Mouse (Mus musculus) heart, embryonic 13.5 days (tissue): ENCODE data around the gene Apoc4. TPM values are rescaled to one million over a fixed set of nuclear protein-coding genes. Genes with fewer than 3 reads are reported as not detected.

ENCODE experiments used
- ATAC-seq: fragments of 200-750 bp; cut with Nextera tagmentation; 2 replicates; pipeline ENCODE4 v1.8.0; 2017; ENCODE audit warnings: moderate TSS enrichment; ENCODE audit not compliant: insufficient number of reproducible peaks, low FRiP score, low TSS enrichment; ENCODE audit errors: extremely low read depth
- H3K27ac ChIP-seq: fragments of 300-500 bp; sonication (generic); replicated peaks from 2 replicates; pipeline ENCODE4 v1.5.1; 2015; ENCODE audit warnings: moderate library complexity, mild to moderate bottlenecking, inconsistent platforms
- H3K27me3 ChIP-seq: fragments of 300-500 bp; sonication (generic); replicated peaks from 2 replicates; pipeline ENCODE4 v1.6.1; 2015; ENCODE audit warnings: mild to moderate bottlenecking, inconsistent platforms
- H3K36me3 ChIP-seq: fragments of 300-500 bp; sonication (generic); 2 replicates; pipeline ENCODE4 v1.6.1; 2015; ENCODE audit warnings: mild to moderate bottlenecking, inconsistent platforms
- H3K4me1 ChIP-seq: fragments of 300-500 bp; sonication (generic); 2 replicates; pipeline ENCODE4 v1.6.1; 2015; ENCODE audit warnings: inconsistent platforms
- H3K4me2 ChIP-seq: fragments of 300-500 bp; sonication (generic); 2 replicates; pipeline ENCODE4 v1.6.1; 2015; ENCODE audit warnings: inconsistent platforms, mild to moderate bottlenecking, moderate library complexity
- H3K4me3 ChIP-seq: fragments of 300-500 bp; sonication (generic); 2 replicates; pipeline ENCODE4 v1.5.1; 2015; ENCODE audit warnings: moderate library complexity, mild to moderate bottlenecking, inconsistent platforms
- H3K9ac ChIP-seq: fragments of 300-500 bp; sonication (generic); 2 replicates; pipeline ENCODE4 v1.6.1; 2015; ENCODE audit warnings: inconsistent platforms, mild to moderate bottlenecking, moderate library complexity
- H3K9me3 ChIP-seq: fragments of 300-500 bp; sonication (generic); 2 replicates; pipeline ENCODE4 v1.6.1; 2016; ENCODE audit warnings: inconsistent platforms
- WGBS: fragments of 180-500 bp; shearing (Covaris S2); methylation state at CpG from one replicate; pipeline ENCODE4 v1.1.7; 2015; ENCODE audit warnings: mixed read lengths; 5-methylcytosine and 5-hydroxymethylcytosine counted together
- polyA plus RNA-seq: library from polyadenylated mRNA; unstranded; fragments of >200 nt; fragmentation: Nextera tagmentation; extraction: Ambion mirVana; gene quantifications from 2 replicates; pipeline ENCODE4 v1.2.1, GENCODE M21; 2015

Gene Apoc4
- polyA plus RNA-seq, 1 experiment from 2014 or later = 0.84 TPM

DNA sequence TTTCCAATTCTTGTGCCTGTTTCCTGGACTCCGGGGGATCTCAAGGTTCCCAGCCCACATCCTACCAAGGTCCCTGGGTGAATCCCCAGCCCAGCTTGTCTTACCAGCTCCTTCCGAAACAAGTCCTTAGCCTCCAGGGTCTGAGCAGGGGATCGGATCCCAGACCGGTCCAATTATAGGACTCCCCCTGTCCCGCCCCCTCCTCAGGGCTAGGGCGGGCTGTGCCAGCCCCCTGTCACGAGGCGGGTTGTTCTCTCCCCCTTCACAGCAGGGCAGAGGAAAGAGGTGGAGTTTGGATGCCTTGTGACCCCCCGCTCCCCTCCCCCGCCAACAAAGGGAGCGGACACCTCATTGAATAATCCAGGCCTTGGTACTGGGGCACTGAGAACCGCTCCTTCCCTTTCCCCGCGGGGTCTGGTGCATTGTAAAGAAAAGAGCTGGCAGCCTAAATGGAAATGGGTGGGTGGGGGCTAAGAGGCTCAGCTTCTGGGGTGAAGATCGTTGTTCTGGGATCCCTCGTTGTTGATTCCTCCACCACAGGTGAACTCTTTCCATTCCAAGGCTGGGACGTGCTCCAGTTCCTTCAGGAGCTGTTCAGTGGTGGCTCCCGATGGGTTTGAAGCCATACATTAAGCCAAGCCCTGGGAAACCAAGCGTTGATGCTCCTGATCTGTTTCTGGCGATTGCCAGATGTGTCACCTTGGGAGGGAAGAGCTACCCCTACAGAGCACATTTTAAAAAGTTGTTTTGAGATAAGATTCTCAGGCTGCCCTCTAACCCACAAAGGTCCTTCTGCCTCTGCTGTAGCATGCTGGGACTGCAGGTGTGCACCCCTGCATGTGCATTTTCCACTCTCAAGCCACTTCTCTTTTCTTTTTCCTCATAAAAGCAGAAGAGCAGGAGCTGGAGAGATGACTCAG lies 17.9 kb upstream of the Apoc4 start, which contains the start of gene Apoe:
Gene Apoe, minus strand, starts transcription at position 282 of the 920 bp plus-strand sequence.
- peak within 1 kb of the TSS; percentile 55 for H3K4me3 ChIP-seq
- H3K4me2 ChIP-seq = peak within 1 kb of the TSS; percentile 75
- peak within 1 kb of the TSS; percentile 69 for H3K27ac ChIP-seq
- H3K4me1 ChIP-seq = peaks cover 62% of the 10 kb centered on the region
- H3K9ac ChIP-seq = peak within 1 kb of the TSS; percentile 80
- no peaks in the 10 kb centered on the region for H3K27me3 ChIP-seq
- ATAC-seq = peak; percentile 45; the same call in 1 of the 2 replicates
- H3K36me3 ChIP-seq = peaks cover 45% of the 10 kb centered on the region
- no peaks in the 10 kb centered on the region for H3K9me3 ChIP-seq
- WGBS = 2% methylated on average over 20 of the region's 20 CpGs

DNA sequence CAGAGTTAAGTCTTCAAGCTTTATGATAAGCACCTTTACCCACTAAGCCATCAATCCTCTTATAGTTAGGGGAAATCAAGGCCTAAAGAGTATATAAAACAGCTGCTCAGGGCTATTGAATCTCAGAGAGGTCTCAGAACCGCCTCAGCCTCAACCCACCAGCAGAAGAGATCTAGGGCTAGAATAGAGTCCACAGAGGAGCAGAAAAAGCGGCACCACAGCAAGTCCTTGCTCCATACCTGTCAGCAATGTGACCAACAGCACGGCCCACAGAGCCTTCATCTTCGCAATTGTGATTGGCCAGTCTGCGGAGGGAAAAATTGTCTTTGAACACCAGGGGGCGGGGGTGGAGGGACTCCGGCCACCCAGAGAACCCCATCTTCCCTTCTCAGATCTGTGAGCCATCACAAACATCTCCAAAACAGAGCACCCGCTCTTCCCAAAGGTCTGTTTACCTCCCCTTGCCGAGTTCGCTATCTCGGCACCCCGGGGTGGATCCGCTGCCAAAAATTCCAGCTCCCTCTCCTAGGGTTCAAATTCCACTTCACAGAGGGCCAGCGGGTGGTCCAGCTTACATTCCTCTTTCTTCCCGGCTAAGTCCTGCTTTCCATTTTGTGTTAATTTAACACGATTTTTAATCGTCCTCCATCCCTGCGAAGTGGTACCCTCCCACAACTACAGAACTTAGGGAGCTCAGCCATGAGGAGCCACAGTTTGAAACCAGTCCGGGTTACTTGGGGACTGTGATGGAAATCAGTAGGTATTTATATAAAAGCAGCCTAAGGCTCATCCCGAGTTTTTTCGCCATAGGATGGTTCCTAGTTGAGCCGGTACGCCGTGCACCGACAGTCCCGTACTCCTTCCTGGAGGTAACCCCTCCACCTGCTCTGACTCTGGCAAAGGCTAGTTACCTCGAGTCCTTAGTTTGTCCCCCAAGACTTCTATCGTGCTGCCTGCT lies 16.9 kb upstream of the Apoc4 start:
- peaks cover 71% of the 10 kb centered on the region for H3K4me1 ChIP-seq
- H3K4me2 ChIP-seq = peak overlapping the region; percentile 75
- H3K9ac ChIP-seq = peak overlapping the region; percentile 80
- H3K36me3 ChIP-seq = peaks cover 36% of the 10 kb centered on the region
- no peaks in the 10 kb centered on the region for H3K9me3 ChIP-seq
- WGBS = 2% methylated on average over 28 of the region's 28 CpGs
- peak overlapping the region; percentile 69 for H3K27ac ChIP-seq
- H3K27me3 ChIP-seq = no peaks in the 10 kb centered on the region
- peak overlapping the region; percentile 55 for H3K4me3 ChIP-seq
- ATAC-seq = no peak

DNA sequence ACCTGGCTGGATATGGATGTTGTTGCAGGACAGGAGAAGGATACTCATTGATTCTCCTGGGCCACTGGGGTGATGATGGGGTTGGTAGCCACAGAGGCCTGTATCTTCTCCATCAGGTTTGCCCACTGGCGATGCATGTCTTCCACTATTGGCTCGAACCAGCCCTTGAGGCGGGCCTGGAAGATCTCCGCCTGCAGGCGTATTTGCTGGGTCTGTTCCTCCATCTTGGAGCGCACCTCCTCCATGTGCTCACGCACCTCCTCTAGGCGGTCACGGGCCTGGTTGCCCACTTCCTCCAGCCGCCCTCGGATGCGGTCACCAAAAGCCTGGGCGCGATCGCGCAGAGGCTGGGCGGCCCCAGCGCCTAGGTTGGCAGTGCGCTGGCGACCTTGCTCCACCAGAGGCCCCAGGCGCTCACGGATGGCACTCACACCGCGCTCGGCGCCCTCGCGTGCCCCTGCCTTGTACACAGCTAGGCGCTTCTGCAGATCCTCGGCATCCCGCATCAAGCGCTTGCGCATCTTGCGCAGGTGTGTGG lies 15.1 kb upstream of the Apoc4 start:
- Histone ChIP-seq H3K4me2 (peak overlapping the region; percentile 75; the same call in 1 of the 2 replicates), H3K9ac (no peak overlapping the region), H3K27me3 (no peaks in the 10 kb centered on the region), H3K4me3 (peak overlapping the region; percentile 55; the same call in 1 of the 2 replicates), H3K4me1 (peaks cover 84% of the 10 kb centered on the region), H3K36me3 (peaks cover 18% of the 10 kb centered on the region), H3K9me3 (no peaks in the 10 kb centered on the region), H3K27ac (peak overlapping the region; percentile 92)
- no peak for ATAC-seq
- WGBS = 86% methylated on average over 34 of the region's 34 CpGs

DNA sequence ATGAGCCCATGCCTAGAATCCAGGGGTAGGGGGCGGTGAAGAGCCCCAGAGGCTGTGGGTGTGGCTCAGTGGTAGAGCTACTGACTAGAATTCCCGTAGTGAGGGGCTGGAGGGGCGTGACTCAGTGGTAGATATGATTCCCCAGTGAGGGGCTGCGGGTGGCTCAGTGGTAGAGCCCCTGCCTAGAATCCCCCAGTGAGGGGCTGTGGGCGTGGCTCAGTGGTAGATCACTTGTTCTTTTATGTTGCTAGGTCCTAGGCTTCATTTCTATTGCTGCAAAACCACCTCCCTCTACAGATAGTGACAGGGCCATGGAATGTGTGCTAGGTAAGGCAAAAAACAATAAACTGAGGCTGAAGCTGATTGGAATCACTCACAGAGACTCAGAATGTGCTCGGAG lies 14.6 kb upstream of the Apoc4 start:
- Histone ChIP-seq H3K4me3 (no peak overlapping the region), H3K9ac (no peak overlapping the region), H3K36me3 (peaks cover 17% of the 10 kb centered on the region), H3K27ac (peak overlapping the region; percentile 92), H3K27me3 (no peaks in the 10 kb centered on the region), H3K4me1 (peaks cover 81% of the 10 kb centered on the region), H3K4me2 (no peak overlapping the region), H3K9me3 (no peaks in the 10 kb centered on the region)
- ATAC-seq = no peak
- 68% methylated on average over 6 of the region's 6 CpGs for WGBS

DNA sequence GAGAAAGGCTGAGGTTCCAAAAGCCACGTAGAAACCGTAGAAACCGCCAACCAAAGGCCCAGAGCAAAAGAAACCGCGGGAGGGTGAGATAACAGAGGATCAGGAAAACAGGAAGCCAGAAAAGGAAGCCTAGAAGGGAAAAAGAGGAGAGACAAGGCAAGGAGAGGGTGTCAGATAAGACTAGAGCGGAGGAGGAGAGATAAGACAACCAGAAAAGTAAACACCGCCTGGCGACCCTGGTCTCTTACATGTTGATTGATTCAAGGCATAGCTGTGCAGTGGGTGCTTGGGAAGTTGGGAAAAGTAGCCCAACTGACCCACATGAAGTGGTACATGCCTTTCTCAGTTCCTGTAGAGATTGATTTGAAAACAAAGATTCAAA lies 13.9 kb upstream of the Apoc4 start:
- H3K4me1 ChIP-seq = peaks cover 74% of the 10 kb centered on the region
- no peaks in the 10 kb centered on the region for H3K27me3 ChIP-seq
- no peak overlapping the region for H3K4me3 ChIP-seq
- H3K27ac ChIP-seq = peak overlapping the region; percentile 92
- H3K4me2 ChIP-seq = peak overlapping the region; percentile 20; the same call in 1 of the 2 replicates
- peak; percentile 32; the same call in 1 of the 2 replicates for ATAC-seq
- no peaks in the 10 kb centered on the region for H3K9me3 ChIP-seq
- WGBS = 11% methylated on average over 8 of the region's 8 CpGs
- peak overlapping the region; percentile 68; the same call in 1 of the 2 replicates for H3K9ac ChIP-seq
- peaks cover 17% of the 10 kb centered on the region for H3K36me3 ChIP-seq

DNA sequence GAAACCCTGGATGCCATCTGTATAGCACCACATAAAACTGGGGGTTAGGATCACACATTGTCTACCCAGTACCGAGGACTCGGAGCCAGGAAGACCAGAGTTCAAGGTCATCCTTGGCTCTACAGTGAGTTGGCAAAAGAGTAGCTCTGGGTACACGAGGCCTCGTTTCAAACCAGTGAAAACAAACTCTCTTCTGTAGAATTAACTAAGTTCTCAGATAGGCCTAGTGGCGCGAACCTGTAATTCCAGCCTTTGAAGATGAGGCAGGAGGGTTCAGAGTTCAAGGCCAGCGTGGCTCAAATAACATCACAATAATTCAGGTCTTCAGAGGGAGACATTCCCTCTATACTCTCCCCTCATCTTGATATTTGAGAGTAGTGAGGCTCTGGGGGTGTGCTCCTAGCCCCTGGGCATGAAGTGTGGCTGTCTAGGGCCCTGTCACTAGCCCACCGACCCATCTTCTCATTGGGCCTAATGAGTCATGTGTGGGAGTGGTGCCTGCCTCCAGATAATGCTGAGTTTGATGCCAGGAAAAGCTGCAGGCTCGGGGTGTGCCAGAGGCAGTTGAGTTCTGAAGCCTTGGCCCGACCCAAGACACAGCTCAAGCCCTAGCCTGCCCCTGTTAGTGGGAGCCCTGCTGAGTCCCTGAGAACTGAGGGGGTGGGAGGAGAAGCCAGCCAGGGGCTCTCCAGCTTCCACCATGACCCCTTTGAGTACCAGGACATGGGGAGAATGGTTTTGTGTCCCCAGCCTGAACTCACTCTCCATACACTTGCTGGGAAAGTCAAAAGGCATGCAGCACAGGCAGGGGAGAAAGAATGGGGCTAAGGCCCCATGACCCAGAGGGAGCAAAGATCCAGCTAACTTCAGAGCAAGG lies 13.3 kb upstream of the Apoc4 start:
- Histone ChIP-seq H3K4me2 (peak overlapping the region; percentile 20; the same call in 1 of the 2 replicates), H3K27ac (peak overlapping the region; percentile 92), H3K9ac (peak overlapping the region; percentile 68; the same call in 1 of the 2 replicates), H3K36me3 (peaks cover 17% of the 10 kb centered on the region), H3K27me3 (no peaks in the 10 kb centered on the region), H3K9me3 (no peaks in the 10 kb centered on the region), H3K4me1 (peaks cover 69% of the 10 kb centered on the region), H3K4me3 (no peak overlapping the region)
- WGBS = 60% methylated on average over 10 of the region's 10 CpGs
- no peak for ATAC-seq

DNA sequence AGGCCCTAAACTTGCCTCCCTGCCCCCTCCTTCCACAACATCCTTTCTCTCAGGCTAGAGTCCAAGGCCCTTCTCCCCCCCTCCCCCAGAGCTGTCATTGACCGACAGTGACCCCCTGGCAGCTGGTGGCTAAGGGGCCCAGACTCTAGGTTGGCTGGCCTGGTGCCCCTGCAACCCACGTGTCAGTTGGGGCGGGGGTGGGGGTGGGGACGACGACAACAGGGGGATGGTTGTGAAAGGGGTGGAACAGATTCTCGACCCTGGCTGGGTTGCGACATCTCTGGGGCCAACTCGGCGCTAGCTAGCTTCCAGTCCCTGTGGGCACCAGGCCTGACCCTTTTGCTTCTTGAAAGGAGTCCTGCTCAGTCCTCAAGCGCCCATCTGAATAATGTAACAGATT lies 12.1 kb upstream of the Apoc4 start:
- Histone ChIP-seq H3K36me3 (peaks cover 17% of the 10 kb centered on the region), H3K27me3 (no peaks in the 10 kb centered on the region), H3K27ac (peak overlapping the region; percentile 92), H3K9me3 (no peaks in the 10 kb centered on the region), H3K4me3 (no peak overlapping the region), H3K4me2 (peak overlapping the region; percentile 22), H3K9ac (0 out of 2 replicates have a peak overlapping the region, but pooled peaks have one; percentile 42), H3K4me1 (peaks cover 58% of the 10 kb centered on the region)
- 18% methylated on average over 10 of the region's 10 CpGs for WGBS
- ATAC-seq = peak; percentile 19; the same call in 1 of the 2 replicates

DNA sequence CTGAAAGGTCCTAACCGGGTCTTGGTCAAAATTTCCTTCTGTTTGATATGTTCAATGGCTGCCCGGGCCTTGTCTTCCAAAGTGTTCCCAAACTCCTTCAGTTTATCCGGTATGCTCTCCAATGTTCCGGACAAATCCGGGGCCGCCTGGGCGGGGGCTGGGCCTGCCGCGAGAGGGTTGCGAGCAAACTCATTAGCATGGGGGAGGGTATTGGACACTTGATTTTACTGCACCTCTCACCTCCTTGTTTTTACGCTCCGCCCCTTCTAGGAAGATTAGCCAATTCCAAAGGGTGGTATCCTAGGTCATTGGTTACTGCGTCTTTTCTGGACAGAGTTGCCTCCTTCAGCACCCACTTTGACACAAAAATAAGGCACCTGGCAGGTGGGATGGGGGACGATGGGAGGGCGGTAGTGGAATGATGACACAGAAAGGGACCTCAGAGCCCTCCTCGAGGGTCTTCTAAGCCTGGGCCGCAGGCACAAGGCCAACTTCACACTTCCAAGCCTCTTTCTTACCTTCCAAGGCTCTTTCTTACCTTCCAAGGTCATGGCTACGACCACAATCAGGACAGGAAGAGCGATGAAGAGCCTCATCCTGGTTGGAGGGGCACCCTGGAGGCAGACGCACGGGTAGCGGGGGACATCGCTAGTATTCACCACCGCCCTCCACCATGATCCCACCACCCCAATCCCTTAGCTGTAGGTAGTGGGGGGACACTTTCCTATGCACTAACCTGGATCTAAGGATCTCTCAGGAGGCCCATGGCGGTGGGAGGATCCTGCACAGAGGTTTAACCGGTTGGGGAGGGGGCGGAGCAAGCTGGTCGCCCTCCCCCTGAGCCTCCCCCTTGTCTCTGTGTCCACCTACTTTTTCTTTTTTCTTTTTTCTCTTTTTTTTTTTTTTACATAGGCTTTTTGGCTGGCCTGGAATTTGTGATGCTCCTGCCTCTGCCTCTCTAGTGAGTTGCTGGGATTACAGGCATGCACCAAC lies 10.9 kb upstream of the Apoc4 start, which contains the start of gene Apoc1:
Gene Apoc1, minus strand, starts transcription at position 788 of the 993 bp plus-strand sequence.
- Histone ChIP-seq H3K4me2 (peak within 1 kb of the TSS; percentile 25), H3K9ac (peak within 1 kb of the TSS; percentile 42; the same call in 1 of the 2 replicates)

DNA sequence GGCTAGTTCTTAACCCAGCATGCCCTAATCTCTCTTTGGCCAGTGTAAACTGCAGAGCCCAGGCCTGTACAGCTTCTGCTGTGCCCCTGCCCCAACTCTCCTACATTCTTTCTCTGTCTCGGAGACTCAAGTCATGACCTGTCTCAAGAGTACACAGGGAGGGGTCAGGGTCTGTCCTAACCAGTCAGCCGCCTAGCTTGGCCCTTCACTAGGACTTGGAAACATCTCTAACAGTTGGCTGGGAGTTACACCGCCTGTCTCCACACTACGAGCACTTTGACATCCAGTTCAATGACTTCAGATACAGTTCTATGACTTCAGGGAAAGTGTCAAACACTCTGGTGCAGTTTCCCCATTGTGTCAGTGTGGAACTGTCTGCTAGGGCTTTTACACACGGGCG lies 10.2 kb upstream of the Apoc4 start:
- Histone ChIP-seq H3K27ac (0 out of 2 replicates have a peak overlapping the region, but pooled peaks have one; percentile 12), H3K36me3 (peaks cover 6% of the 10 kb centered on the region), H3K4me2 (peak overlapping the region; percentile 25), H3K9me3 (no peaks in the 10 kb centered on the region), H3K9ac (no peak overlapping the region), H3K27me3 (no peaks in the 10 kb centered on the region), H3K4me1 (peaks cover 46% of the 10 kb centered on the region), H3K4me3 (0 out of 2 replicates have a peak overlapping the region, but pooled peaks have one; percentile 9)
- no peak for ATAC-seq
- 69% methylated on average over 6 of the region's 6 CpGs for WGBS

More for the DNA sequence above, 10.9 kb upstream of the Apoc4 start, which contains the start of gene Apoc1:
- H3K9me3 ChIP-seq = no peaks in the 10 kb centered on the region
- WGBS = 47% methylated on average over 28 of the region's 28 CpGs
- ATAC-seq = no peak
- H3K4me1 ChIP-seq = peaks cover 46% of the 10 kb centered on the region
- no peaks in the 10 kb centered on the region for H3K27me3 ChIP-seq
- peak within 1 kb of the TSS; percentile 92 for H3K27ac ChIP-seq
- H3K4me3 ChIP-seq = 0 out of 2 replicates have a peak within 1 kb of the TSS, but pooled peaks have one; percentile 9
- peaks cover 14% of the 10 kb centered on the region for H3K36me3 ChIP-seq
